Mouse (Mus musculus) brain, embryonic 18.5 days (tissue): ENCODE measurements around the gene Klhl3.
A peak's percentile ranks its signal among the peaks of the same experiment; 100 is the strongest.

Source experiments
- DNase-seq: peaks from one replicate; pipeline ENCODE4 v3.0.0-alpha.2; 2012; ENCODE audit warnings: low read depth, low spot score

Gene Klhl3

DNA sequence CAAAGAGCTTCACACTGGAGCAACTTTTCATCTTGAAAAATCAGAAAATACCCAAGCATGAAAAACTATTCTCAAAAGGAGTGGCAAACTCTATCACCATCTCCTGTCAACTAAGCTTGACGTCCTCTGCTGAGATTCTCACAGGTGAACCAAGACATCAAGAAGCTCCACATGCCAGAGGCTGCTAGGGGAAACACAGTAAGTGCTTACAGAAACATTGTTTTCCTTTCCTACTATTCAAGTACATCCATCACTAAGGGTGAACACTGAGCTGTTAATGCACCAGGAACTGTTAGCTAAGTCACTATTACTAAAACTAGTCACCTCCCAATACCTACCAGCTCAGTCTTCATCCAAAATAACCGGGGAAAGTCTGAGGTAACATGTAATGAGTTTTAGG lies 11.6 kb upstream of the Klhl3 start:
- DNase-seq = no peak

DNA sequence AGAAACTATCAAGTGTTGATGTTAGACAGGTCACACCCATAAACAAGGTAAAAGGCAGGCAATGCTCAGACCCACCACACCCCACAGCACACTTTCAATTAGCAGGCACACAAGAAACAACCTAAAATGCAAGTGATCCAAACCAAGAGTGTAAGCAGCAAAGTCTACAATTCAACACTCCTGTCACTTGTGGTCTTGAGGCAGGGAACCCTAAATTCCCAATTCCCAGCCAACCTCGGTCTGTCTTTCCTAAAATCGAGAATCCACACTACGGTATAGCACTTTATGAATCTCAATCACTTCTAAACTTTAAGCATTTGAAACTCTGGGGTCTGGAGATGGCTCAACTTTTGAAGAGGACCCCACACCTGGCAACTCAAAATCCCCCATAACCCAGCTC lies 10.9 kb upstream of the Klhl3 start:
- DNase-seq = no peak

DNA sequence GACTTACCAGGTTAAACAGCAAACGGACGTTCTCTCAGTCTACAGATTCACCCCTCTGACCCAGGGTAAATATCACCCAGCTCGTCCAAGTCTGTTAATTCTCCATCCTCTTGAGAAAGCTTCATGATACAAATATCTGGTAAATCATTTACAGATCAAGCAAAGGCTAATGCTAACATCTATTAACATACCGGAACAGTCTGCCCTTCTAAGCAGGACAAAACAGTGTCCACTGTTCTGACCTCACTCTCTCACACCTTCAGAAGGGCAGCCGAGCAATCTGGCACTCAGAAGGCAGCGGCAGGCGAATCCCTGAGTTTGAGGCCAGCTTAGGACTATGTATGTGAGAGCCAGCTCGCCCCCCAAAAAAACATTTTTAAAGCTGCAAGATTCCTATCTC lies 10.0 kb upstream of the Klhl3 start:
- no peak for DNase-seq

DNA sequence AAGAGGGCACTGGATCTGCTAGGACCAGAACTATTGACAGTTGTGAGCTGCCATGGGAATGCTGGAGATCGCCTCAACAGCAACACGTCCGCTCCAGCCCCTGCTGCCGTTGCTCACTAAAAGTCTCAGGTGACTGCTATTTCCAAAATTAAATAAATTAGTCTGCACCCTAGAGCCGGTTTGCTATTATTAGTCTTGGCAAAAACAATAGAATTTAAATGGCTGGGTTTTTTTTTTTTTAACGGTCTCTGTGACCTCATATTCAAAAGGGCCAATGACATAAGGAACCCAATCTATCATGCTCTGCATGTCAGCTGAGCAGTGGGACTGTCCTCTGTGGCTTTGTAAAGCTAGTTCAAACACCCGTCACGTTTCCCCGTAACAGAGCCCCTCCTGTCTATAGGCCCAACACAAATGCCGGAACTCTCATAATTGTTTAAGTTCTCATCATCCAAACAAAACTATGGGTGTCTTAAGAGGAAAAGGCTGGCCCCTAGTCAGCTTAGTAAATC lies 9.4 kb upstream of the Klhl3 start:
- DNase-seq = no peak

DNA sequence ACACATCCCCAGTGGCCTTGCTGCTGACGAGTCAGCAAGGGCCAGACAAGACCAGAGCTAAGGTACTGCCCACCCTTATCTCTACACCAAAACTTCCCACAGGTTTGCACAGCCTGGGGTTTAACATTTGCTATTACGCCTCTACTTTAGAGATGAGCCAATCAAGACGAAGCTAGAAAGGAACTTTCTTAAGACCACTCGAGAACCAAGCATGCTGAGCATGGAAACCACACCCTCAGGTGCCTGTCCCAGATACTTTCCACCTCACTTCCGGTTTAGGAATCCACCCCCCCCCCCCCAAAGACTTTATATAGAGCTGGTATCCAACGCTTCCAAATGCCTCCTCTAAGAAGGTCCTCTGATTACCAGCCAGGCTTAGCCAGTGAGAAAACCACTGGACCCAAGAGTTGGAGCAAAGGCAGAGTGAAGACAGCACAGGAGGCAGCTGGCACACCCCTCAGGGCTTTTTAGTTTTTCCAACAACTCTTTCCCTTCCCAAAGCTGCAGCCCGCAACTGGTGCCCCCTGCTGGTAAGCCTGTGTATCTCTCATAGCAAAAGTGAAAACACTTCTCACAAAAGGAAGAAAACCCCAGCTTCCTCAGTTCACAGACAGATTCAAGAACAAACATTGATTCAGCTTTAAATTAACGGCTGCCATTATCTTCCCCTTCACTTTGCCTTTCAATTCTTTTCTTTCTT lies 4.1 kb upstream of the Klhl3 start:
- no peak for DNase-seq

DNA sequence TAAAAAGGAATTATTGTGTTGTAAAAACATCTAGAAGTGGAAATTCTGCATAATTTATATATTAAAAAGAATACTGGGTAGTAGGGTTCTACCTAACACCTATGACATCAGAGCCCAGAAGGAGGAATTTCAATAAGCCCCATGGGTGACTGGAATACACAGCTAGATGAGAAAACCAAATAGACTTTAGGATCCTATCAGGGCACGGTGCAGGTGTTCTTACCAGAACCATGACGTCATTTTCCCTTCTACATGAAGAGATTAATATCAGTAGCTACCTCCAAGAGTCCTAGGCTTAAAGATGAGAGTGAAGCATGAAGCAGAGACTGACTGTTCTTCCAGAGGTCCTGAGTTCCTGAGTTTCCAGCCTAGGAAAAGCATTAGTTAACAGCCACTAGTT lies 3.4 kb upstream of the Klhl3 start:
- DNase-seq = no peak

DNA sequence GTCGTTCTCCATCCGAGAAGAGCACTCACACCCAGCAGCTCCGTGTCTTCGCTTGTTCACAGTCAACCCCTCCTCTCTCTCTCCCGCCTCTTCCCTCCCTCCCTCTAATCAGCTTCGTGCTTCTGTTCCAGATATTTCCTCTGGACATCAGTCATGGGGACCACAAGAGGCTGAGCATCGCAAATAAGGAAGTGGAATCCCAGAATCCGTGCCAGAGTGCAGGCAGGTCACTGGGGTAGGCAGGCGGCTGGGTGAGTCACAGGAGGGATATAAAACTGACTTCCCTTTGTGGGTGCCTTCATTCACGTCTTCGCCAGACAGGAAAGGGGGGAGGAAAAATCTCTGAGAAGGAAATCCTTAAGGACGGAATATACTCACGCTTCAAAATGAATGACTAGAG lies 1.8 kb upstream of the Klhl3 start:
- no peak for DNase-seq

DNA sequence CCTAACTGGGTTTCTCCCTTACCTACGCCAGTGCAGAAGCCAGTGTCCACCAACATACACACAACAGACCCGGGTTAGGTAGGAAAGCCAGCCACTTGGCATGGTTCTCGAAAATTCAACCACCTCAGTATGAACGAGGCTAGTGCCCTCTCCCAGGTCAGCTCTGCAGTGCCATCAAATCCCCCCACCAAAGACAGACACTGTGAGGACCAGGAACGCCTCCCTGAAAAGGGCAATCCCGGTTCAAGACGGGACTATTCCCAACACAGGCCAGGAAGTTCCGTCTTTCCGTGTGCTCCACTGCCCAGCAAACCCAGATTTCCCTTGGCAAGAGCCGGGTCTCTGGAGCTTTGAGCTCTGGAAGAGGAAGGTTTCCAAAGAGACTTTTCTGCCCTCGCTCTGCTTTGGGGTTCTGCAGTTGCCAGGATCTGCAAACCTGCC lies 771 bp downstream of the Klhl3 start:
- no peak for DNase-seq

DNA sequence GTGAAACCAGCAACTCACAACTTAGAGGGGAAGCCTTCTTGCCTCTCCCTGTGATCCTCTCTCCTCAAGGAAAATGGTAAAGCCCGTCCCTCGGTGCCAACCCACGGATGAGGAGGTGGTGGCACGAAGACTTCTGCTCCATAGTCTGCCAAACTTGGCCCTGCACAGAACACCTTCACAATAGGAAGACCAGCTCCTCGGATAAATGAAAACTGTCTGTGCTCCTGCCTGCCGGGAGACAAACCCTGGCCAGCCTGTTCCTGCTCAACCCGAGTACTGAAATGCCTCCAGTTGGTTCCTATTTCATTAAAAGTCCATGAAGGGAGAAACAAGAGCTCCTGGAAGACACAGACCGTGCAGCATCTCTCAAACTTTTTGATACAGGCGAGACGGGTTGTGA lies 1.2 kb downstream of the Klhl3 start:
- no peak for DNase-seq

DNA sequence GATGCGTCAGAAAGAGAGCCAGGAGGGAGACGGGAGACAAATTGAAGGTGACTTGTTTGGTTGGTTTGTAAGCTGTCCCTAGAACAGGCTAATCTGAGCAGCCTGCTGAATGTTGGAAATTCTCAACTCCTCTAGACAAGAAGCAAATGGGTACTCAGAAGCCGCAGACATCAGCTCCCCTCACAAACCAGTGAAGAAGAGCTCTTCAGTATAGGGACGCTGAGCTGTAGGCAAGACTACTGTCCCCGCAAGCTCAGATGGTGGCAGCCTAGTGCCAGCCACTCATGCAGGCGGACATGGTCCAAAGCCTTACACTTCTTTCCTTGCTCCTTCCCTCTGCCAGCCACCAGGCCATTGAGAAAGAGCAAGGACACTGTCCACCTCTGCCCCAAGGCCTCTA lies 2.1 kb downstream of the Klhl3 start:
- DNase-seq = no peak

DNA sequence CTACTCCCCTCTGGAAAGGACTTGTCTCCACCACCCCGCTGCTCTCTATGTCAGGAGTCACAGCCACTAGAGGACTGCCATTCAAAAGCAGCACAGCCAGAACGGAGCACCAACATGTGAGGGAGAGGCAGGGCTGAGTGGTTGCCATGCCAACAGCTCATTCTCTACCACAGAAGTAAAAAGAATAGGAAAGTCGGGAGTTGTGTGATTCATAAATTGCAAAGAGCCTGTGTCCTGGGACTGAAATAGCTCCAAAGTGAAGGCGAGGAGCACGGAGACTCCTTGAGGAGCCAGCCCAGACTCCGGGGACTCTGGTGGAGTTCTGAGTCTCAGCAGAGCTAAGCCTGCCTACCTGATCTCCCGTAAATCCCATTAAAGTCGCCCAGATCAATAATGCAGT lies 22.7 kb downstream of the Klhl3 start:
- peak; percentile 71 for DNase-seq

DNA sequence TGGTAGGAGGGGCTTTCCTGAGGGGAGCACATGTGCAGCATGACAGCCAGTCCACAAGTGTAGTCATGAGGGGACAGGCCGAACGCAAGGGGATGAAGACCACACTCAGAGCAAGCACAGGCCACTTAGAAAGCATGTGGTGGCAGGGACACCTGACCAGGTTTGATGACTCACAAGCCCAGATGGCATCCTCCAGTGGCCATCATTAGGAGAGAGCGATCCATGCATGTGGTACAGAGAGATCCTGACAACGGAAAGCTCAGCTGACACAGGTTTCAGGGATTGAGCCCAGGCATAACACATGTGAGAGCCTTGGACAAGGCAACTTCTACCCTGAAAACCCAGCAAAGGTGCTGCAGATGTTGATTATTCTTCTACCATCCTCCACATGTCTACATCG lies 29.0 kb downstream of the Klhl3 start:
- DNase-seq = no peak

DNA sequence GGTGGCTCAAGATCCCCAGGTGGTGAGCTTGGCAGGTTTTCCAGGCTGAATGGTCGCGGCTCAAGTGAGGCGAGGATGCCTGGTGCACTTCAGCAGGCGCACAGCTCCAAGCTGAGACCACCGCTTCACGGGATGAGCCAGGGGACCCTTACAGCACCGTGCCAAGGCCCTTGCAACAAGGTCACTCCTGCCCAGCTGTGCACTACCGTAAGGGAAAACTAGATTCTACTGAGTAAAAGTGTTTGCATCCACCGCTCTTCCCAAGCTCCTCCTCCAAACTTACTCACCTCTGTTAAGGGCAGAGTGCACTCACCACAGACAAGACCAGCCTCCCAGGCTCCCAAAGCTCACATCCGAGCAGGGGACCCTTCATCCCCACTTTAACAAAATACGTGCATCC lies 29.9 kb downstream of the Klhl3 start:
- no peak for DNase-seq

DNA sequence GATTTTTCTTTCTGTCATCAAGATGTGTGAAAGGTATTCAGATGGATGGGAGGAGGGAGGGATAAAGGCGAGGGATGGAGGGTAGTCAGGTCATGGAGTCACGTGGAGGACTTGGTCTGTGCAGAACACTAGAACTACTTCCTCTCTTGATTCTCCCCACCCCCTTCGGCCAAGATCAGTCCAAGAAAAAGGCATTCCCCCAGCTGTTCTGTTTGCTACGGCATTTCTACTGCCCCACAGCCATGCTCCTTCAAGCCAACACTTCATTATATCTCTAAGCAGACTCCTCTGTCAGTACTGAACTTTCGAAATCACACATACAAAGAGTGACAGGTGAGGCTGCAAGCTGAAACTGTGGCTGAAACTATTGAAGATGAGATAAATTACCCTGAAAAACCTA lies 30.3 kb downstream of the Klhl3 start:
- DNase-seq = no peak

DNA sequence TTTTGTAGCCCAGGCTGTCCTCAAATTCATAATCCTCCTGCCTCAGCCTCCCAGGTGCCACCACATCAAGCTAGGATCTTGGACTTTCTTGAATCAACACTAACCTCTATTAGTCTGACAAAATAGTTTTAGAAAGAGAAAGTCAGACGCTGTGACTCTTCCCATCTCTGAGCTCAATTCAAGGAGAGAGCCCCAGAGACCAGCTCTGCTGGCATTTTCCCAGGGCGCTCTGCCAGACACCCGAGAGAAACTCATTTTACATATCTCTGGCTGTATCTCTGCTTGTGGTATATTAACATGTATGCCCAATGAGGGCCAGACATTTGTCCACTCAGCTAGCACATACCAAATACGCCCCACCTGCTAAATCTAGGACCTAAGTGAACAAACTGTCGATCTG lies 35.0 kb downstream of the Klhl3 start:
- DNase-seq = no peak

DNA sequence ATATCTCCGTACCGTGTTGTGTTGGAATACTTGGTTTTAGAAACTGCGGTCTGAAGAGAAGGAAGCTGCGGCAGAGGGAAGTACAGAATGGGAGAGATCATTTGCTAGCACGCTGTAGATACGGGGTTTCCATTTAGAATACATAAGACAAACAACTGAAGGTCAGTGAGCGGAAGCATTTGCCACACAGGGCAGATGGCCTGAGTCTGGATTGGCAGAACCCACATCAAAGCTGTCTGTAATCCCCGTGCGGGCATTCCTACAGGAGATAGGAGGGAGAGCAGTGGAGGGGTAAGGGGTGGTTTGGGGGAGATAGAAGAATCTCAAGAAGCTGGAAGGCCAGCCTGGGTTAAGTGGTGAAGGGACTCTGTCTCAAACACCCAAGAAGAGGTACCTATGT lies 38.5 kb downstream of the Klhl3 start:
- DNase-seq = no peak

DNA sequence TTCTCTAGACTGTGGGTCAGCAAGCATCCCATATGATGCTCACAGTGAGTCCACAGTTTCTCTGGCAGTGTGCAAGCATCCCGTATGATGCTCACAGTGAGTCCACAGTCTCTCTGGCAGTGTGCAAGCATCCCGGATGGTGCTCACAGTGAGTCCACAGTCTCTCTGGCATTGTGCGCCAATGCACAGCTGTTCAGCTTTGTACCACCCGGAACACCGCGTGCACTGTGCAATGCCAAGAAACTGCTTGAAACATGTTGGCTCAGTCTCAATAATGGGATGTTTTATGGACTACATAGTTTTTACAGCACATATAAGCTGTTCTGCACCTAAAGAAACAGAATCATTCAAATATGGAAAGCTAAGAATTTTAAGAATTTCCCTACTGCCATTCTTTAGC lies 38.9 kb downstream of the Klhl3 start:
- no peak for DNase-seq

DNA sequence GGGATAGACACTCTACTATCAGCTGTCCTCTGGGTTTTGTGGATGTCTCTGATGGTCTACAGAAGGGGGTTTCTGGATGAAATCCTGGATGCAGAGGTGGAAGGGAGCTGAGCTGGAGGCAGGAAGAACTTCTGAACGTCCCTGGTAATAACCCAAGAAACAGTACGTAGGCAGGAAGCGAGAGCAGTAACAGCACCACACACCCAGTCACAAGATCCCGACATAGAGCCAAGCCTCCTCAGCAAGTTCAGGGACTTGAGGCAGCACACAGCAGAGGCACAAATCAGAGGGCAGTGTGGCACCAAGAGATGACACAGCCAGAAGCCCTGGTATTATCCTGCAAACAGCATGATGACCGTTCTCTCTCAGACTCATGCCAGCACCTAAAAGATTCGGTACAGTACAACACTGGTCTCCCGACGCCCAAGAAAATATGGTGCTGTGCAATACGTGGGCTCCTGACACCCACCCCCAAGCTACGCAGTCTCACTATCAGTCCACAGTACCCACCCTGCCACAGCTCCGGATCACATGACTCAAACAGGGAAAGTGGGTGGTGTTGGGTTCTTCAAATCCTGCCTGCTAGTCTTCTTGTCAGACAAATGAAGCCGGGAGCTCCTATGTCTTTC lies 40.0 kb downstream of the Klhl3 start:
- no peak for DNase-seq

DNA sequence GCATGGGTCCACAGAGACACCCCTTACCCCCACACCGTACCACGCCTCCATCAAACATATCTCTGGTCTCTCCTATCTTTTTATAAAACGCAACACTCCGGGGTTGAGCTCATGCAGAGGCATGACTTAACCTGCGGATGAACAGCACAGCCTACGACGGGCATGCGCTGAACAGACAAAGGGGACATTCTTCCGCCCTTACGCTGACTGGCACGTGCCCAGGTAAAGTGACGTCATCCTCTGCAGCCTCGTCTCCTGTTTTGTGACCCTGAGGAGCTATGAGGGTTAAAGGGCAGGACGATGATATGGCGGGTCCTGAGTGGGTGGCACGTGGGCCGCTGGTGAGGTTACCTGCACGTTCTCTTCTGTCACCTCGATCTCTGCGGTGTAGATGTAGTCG lies 42.2 kb downstream of the Klhl3 start:
- DNase-seq = no peak

DNA sequence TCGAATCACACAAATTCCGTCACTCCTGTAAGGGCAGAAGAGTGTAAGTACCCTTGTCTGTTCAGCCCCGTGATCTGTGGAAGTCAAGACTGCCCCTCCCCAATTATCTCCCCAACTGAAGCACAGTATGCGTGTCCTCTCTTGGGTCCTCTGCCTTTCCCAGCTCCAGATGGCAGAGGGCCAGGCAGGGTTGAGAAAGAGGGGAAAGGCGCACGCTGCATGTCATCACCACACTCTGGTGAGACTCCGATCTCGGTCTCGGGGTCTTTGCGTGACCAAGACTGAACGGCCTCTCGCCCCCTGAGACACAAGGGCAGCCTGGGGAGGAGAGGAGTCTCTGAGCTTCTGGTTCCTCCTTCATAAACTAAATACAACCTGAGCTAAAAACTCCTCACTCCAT lies 42.9 kb downstream of the Klhl3 start:
- DNase-seq = no peak

DNA sequence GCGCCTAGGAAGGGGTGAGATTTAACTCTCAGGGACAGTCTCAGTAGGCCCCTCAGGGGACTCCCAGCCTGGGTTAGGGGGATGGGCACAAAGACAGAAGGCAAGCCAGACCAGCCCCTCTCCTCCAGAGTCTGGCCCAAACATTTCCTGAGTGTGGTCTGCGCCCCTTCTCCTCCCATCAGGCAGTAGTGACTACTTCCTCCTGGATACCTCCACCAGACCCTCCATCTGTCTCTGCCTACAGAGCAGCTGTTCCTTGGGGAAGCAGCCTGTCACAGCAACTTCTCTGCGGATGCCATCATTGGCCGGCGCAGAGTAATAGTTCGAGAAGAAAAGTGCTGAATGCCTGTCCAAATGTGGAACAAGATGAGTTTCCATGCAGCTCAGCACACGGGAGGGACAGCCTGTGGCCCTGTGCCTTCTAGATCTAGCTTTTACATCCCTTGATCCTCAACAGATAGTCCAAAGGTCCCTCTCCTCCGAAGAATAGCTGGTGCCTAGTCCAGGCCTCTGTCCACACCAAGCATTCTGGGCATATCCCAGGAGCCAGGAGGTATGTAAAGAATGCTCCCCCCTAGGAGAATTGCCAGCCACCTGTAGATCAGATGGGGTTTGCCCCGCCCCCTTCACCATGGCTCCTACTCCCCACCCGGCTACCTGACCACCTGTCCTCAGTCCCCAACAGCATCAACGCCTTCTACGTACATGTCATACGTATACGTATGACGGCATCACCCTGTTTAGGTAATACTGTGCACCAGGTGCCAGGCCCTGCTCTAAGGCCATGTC lies 44.8 kb downstream of the Klhl3 start:
- no peak for DNase-seq

DNA sequence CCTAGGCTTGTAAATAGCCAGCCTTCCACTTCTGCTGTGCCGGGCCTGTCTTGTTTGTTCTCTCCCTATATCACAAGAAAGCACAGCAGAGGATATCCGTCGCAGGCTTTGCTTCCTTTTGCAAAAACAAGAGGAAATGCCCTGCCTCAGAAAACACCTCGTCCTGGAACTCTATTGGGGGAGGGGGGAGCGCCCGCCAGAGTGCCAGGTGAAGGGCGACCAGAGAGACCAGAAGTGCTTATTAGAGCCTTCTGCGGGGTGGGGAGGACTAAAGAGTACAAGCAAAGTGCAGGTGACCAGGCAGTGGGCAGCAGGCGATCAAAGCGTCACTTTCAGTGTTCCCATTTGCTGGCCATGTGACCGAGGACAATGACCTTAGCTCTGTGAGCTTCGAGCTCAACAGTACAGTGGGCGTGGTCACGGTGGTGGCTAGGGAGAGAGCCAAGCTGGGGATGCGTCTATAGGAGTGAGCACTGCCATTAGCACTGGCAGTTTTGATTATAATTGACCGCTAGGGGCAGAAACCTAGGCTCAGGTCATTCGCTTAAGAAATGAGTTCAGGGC lies 45.8 kb downstream of the Klhl3 start:
- no peak for DNase-seq
